Mouse (Mus musculus) hindbrain, embryonic 14.5 days (tissue): ENCODE measurements around the gene Cdk1. TPM values are rescaled to one million over a fixed set of nuclear protein-coding genes. Genes with fewer than 3 reads are reported as not detected.

Source experiments
- ATAC-seq: fragments of 200-750 bp; cut with Nextera tagmentation; 2 replicates; pipeline ENCODE4 v1.8.0; 2017; ENCODE audit warnings: moderate number of reproducible peaks, mild to moderate bottlenecking, moderate TSS enrichment, moderate library complexity; ENCODE audit not compliant: low FRiP score
- DNase-seq: peaks from one replicate; pipeline ENCODE4 v3.0.0-alpha.2; 2015; ENCODE audit warnings: low spot score
- H3K27ac ChIP-seq: fragments of 300-500 bp; sonication (generic); 2 replicates; pipeline ENCODE4 v1.5.1; 2014; ENCODE audit warnings: mild to moderate bottlenecking, moderate library complexity
- H3K27me3 ChIP-seq: fragments of 300-500 bp; sonication (generic); 2 replicates; pipeline ENCODE4 v1.6.1; 2014; ENCODE audit warnings: mild to moderate bottlenecking, low read length, mixed read lengths; ENCODE audit not compliant: control insufficient read depth, insufficient read depth
- H3K36me3 ChIP-seq: fragments of 300-500 bp; sonication (generic); replicated peaks from 2 replicates; pipeline ENCODE4 v1.6.1; 2014; ENCODE audit not compliant: control insufficient read depth, insufficient read depth
- H3K4me1 ChIP-seq: fragments of 300-500 bp; sonication (generic); replicated peaks from 2 replicates; pipeline ENCODE4 v1.6.1; 2014; ENCODE audit warnings: antibody characterized with exemption, low read length, mixed read lengths; ENCODE audit not compliant: control insufficient read depth, insufficient read depth
- H3K4me2 ChIP-seq: fragments of 300-500 bp; sonication (generic); replicated peaks from 2 replicates; pipeline ENCODE4 v1.6.1; 2014; ENCODE audit warnings: mild to moderate bottlenecking, moderate library complexity
- H3K4me3 ChIP-seq: fragments of 300-500 bp; sonication (generic); replicated peaks from 2 replicates; pipeline ENCODE4 v1.5.1; 2014; ENCODE audit warnings: mild to moderate bottlenecking, low read length
- H3K9ac ChIP-seq: fragments of 300-500 bp; sonication (generic); 2 replicates; pipeline ENCODE4 v1.6.1; 2014
- H3K9me3 ChIP-seq: fragments of 300-500 bp; sonication (generic); 2 replicates; pipeline ENCODE4 v1.6.1; 2016; ENCODE audit warnings: low read length; ENCODE audit not compliant: control insufficient read depth
- WGBS: fragments of 180-500 bp; shearing (Covaris S2); extraction: QIAGEN DNeasy Blood & Tissue Kit; methylation state at CpG from one replicate; pipeline ENCODE4 v1.1.7; 2014; 5-methylcytosine and 5-hydroxymethylcytosine counted together
- polyA plus RNA-seq: library from polyadenylated mRNA; unstranded; fragments of >200 nt; fragmentation: Nextera tagmentation; extraction: Ambion mirVana; gene quantifications from 2 replicates; pipeline ENCODE4 v1.2.1, GENCODE M21; 2014

Gene Cdk1
- polyA plus RNA-seq, 1 experiment from 2014 or later: 83.3 TPM

GRCm38 (mm10) chr10:69351842-69352211, 911 bp downstream of the Cdk1 start:
- no peaks in the 10 kb centered on the region for H3K27me3 ChIP-seq
- peak overlapping the region; percentile 43 for H3K4me3 ChIP-seq
- peaks cover 9% of the 10 kb centered on the region for H3K4me1 ChIP-seq
- no peak for DNase-seq
- WGBS: under 1% methylated on average over 11 of the region's 11 CpGs
- peak; percentile 8; the same call in 1 of the 2 replicates for ATAC-seq
- no peaks in the 10 kb centered on the region for H3K36me3 ChIP-seq
- H3K9ac ChIP-seq: peak overlapping the region; percentile 58
- H3K9me3 ChIP-seq: no peaks in the 10 kb centered on the region
- H3K4me2 ChIP-seq: peak overlapping the region; percentile 91
- peak overlapping the region; percentile 61; the same call in 1 of the 2 replicates for H3K27ac ChIP-seq

GRCm38 (mm10) chr10:69351071-69351841, 1.5 kb downstream of the Cdk1 start:
- Histone ChIP-seq H3K9ac (peak overlapping the region; percentile 58), H3K4me2 (peak overlapping the region; percentile 91), H3K27ac (peak overlapping the region; percentile 61; the same call in 1 of the 2 replicates), H3K4me3 (peak overlapping the region; percentile 43), H3K36me3 (no peaks in the 10 kb centered on the region), H3K27me3 (no peaks in the 10 kb centered on the region), H3K4me1 (peaks cover 9% of the 10 kb centered on the region), H3K9me3 (no peaks in the 10 kb centered on the region)
- DNase-seq (no peak), ATAC-seq (no peak)
- 26% methylated on average over 12 of the region's 12 CpGs for WGBS

DNA sequence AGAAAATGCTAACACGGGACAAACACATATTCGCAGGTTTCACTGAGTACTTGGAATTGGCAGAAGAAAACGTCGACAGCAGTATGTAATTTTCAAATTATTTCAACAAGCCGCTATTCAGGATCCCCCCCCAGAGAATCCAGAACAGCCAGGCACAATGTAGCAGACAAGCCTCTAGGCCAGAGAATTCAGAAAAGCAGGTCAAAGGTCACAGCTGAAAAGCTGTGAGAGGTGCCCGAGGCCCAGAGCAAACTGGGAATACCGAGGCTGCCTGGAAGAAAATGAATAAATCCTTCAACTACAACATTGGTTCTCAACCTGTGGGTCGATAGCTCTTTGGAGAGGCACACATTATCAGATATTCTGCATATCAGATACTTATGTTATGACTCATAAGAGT, 4.5 kb downstream of the Cdk1 start:
- no peak for DNase-seq
- ATAC-seq: no peak
- Histone ChIP-seq H3K4me3 (no peak overlapping the region), H3K9ac (no peak overlapping the region), H3K4me2 (no peak overlapping the region), H3K9me3 (no peaks in the 10 kb centered on the region), H3K27me3 (no peaks in the 10 kb centered on the region), H3K27ac (no peak overlapping the region), H3K4me1 (peaks cover 9% of the 10 kb centered on the region), H3K36me3 (no peaks in the 10 kb centered on the region)
- 63% methylated on average over 8 of the region's 8 CpGs for WGBS

DNA sequence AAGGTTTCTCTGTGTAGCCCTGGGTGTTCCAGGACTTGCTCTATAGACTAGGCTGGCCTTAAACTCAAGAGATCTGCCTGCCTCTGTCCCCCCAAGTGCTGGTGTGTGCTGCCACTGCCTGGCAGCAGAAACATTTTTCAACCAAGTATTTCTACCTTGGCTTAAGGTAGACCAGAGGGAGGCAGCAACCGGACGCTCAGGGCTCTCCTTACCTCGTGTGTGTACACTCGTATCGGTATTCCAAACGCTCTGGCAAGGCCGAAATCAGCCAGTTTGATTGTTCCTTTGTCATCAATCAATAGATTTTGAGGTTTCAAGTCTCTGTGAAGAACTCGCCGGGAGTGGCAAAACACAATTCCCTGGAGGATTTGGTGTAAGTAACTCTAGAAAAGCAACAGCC, 10.4 kb downstream of the Cdk1 start:
- ATAC-seq (no peak), DNase-seq (no peak)
- H3K4me1 ChIP-seq: no peaks in the 10 kb centered on the region
- no peak overlapping the region for H3K27ac ChIP-seq
- H3K9me3 ChIP-seq: no peaks in the 10 kb centered on the region
- 88% methylated on average over 9 of the region's 9 CpGs for WGBS
- no peak overlapping the region for H3K4me2 ChIP-seq
- no peaks in the 10 kb centered on the region for H3K27me3 ChIP-seq
- no peak overlapping the region for H3K9ac ChIP-seq
- no peaks in the 10 kb centered on the region for H3K36me3 ChIP-seq
- H3K4me3 ChIP-seq: no peak overlapping the region

DNA sequence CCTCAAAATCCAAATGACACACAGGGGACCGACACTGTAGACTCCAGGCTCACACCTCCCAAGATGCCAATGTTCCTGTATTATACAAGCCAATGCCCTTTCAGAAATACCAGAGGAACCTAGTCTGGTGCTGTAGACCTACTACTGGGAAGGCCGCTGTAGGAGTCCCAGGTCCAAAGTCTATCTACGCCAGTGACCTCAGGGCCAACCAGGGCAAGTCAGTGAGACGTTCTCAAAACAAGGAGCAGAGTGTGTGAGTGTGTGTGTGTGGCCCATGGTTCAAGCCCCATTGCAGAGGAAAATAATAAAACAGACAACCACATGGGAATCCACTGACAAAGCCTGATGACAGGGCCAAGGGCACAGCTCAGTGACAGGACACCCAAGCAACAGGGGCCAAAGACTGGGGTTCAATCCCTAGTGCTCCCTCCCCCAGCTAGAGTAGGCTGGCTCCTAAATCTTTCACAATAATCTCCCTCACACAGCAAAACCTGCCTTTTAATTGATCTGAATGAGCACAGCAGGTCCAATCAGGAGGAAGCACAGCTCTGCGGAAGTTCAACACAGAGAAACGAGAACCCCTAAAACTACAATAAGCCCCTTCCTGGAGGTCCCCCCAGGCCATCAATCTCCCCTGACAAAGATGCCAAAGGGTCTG, 11.0 kb downstream of the Cdk1 start:
- H3K4me1 ChIP-seq: no peaks in the 10 kb centered on the region
- H3K36me3 ChIP-seq: no peaks in the 10 kb centered on the region
- H3K27ac ChIP-seq: no peak overlapping the region
- no peak overlapping the region for H3K4me2 ChIP-seq
- WGBS: 67% methylated on average over 6 of the region's 6 CpGs
- no peak overlapping the region for H3K9ac ChIP-seq
- no peaks in the 10 kb centered on the region for H3K9me3 ChIP-seq
- no peaks in the 10 kb centered on the region for H3K27me3 ChIP-seq
- H3K4me3 ChIP-seq: no peak overlapping the region
- ATAC-seq: no peak
- no peak for DNase-seq

GRCm38 (mm10) chr10:69340001-69340400, 12.7 kb downstream of the Cdk1 start:
- Histone ChIP-seq H3K4me1 (no peaks in the 10 kb centered on the region), H3K4me3 (no peak overlapping the region), H3K9me3 (no peaks in the 10 kb centered on the region), H3K36me3 (no peaks in the 10 kb centered on the region), H3K9ac (no peak overlapping the region), H3K4me2 (no peak overlapping the region), H3K27me3 (no peaks in the 10 kb centered on the region), H3K27ac (no peak overlapping the region)
- no peak for DNase-seq
- WGBS: 93% methylated on average over 6 of the region's 6 CpGs
- no peak for ATAC-seq

- Histone ChIP-seq H3K27me3 (no peaks in the 10 kb centered on the region), H3K27ac (no peak overlapping the region), H3K4me2 (no peak overlapping the region), H3K36me3 (no peaks in the 10 kb centered on the region), H3K9me3 (no peaks in the 10 kb centered on the region), H3K9ac (no peak overlapping the region), H3K4me3 (no peak overlapping the region), H3K4me1 (no peaks in the 10 kb centered on the region)
- DNase-seq (no peak), ATAC-seq (no peak)
- WGBS: 92% methylated on average over 11 of the region's 11 CpGs
Measured at GRCm38 (mm10) chr10:69336219-69336618, 16.5 kb downstream of the Cdk1 start.

GRCm38 (mm10) chr10:69335611-69336010, 17.1 kb downstream of the Cdk1 start:
- ATAC-seq: no peak; the same call in 1 of the 2 replicates
- 81% methylated on average over 4 of the region's 4 CpGs for WGBS

DNA sequence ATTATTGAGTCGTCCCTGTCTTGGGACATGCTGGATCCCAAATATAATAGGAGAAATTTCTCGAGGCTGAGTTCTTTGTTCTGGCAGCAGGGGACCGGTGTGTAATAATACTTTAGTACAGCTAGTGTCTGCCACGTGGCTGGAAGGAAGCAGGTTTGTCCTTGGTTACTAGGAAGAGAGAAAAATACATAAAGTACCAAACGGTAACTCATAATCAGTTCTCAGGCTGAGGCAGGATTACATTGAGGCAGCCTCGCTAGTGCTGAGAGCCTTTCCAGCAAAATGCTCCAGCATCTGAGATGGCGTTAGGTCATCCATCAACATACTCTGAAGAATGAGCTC, 17.6 kb downstream of the Cdk1 start:
- Histone ChIP-seq H3K4me1 (no peaks in the 10 kb centered on the region), H3K27me3 (no peaks in the 10 kb centered on the region), H3K9me3 (no peaks in the 10 kb centered on the region), H3K4me3 (no peak overlapping the region), H3K4me2 (0 out of 2 replicates have a peak overlapping the region, but pooled peaks have one; percentile 3), H3K36me3 (no peaks in the 10 kb centered on the region), H3K9ac (no peak overlapping the region), H3K27ac (peak overlapping the region; percentile 51)
- ATAC-seq: no peak
- DNase-seq: no peak
- 43% methylated on average over 7 of the region's 7 CpGs for WGBS

More at GRCm38 (mm10) chr10:69335611-69336010, 17.1 kb downstream of the Cdk1 start:
- Histone ChIP-seq H3K36me3 (no peaks in the 10 kb centered on the region), H3K9ac (no peak overlapping the region), H3K27me3 (no peaks in the 10 kb centered on the region), H3K27ac (peak overlapping the region; percentile 51; the same call in 1 of the 2 replicates), H3K4me1 (no peaks in the 10 kb centered on the region), H3K4me3 (no peak overlapping the region), H3K4me2 (no peak overlapping the region), H3K9me3 (no peaks in the 10 kb centered on the region)
- no peak for DNase-seq
